Mouse (Mus musculus) forebrain, embryonic 12.5 days (tissue): Measurements from ENCODE around the gene Lrguk. TPM values are rescaled to one million over a fixed set of nuclear protein-coding genes. Genes with fewer than 3 reads are reported as not detected.

Experiments used
- ATAC-seq: fragments of 200-750 bp; cut with Nextera tagmentation; 2 replicates; pipeline ENCODE4 v1.8.0; 2017; ENCODE audit warnings: moderate TSS enrichment; ENCODE audit not compliant: low FRiP score
- H3K27ac ChIP-seq: fragments of 300-500 bp; sonication (generic); 2 replicates; pipeline ENCODE4 v1.5.1; 2016; ENCODE audit warnings: mild to moderate bottlenecking
- H3K27me3 ChIP-seq: fragments of 300-500 bp; sonication (generic); 2 replicates; pipeline ENCODE4 v1.6.1; 2016; ENCODE audit warnings: mild to moderate bottlenecking
- H3K36me3 ChIP-seq: fragments of 300-500 bp; sonication (generic); replicated peaks from 2 replicates; pipeline ENCODE4 v1.6.1; 2016; ENCODE audit warnings: mild to moderate bottlenecking
- H3K4me1 ChIP-seq: fragments of 300-500 bp; sonication (generic); 2 replicates; pipeline ENCODE4 v1.6.1; 2016
- H3K4me2 ChIP-seq: fragments of 300-500 bp; sonication (generic); 2 replicates; pipeline ENCODE4 v1.6.1; 2016; ENCODE audit warnings: mild to moderate bottlenecking, moderate library complexity
- H3K4me3 ChIP-seq: fragments of 300-500 bp; sonication (generic); replicated peaks from 2 replicates; pipeline ENCODE4 v1.5.1; 2016; ENCODE audit warnings: mild to moderate bottlenecking
- H3K9ac ChIP-seq: fragments of 300-500 bp; sonication (generic); 2 replicates; pipeline ENCODE4 v1.6.1; 2016; ENCODE audit warnings: mild to moderate bottlenecking
- H3K9me3 ChIP-seq: fragments of 300-500 bp; sonication (generic); 2 replicates; pipeline ENCODE4 v1.6.1; 2016
- WGBS: fragments of 180-500 bp; shearing (Covaris S2); methylation state at CpG from one replicate; pipeline ENCODE4 v1.1.7; 2016; 5-methylcytosine and 5-hydroxymethylcytosine counted together
- polyA plus RNA-seq: library from polyadenylated mRNA; unstranded; fragments of >200 nt; fragmentation: Nextera tagmentation; extraction: Ambion mirVana; gene quantifications from 2 replicates; pipeline ENCODE4 v1.2.1, GENCODE M21; 2016

The Lrguk gene
- polyA plus RNA-seq, 1 experiment from 2014 or later: 0.98 TPM

GRCm38 (mm10) chr6:34034577-34035461 lies 5.6 kb downstream of the Lrguk start:
- no peak overlapping the region for H3K9ac ChIP-seq
- no peak overlapping the region for H3K27ac ChIP-seq
- no peak for ATAC-seq
- WGBS: 52% methylated on average over 15 of the region's 15 CpGs
- H3K36me3 ChIP-seq: no peaks in the 10 kb centered on the region
- no peak overlapping the region for H3K4me3 ChIP-seq
- H3K9me3 ChIP-seq: no peaks in the 10 kb centered on the region
- peaks cover 11% of the 10 kb centered on the region; the same call in 1 of the 2 replicates for H3K4me1 ChIP-seq
- H3K27me3 ChIP-seq: no peaks in the 10 kb centered on the region
- no peak overlapping the region for H3K4me2 ChIP-seq

- Histone ChIP-seq H3K9me3 (no peaks in the 10 kb centered on the region), H3K4me2 (no peak overlapping the region), H3K4me1 (peaks cover 9% of the 10 kb centered on the region; the same call in 1 of the 2 replicates), H3K9ac (no peak overlapping the region), H3K27me3 (peaks cover 15% of the 10 kb centered on the region), H3K36me3 (no peaks in the 10 kb centered on the region), H3K27ac (no peak overlapping the region), H3K4me3 (no peak overlapping the region)
- ATAC-seq: peak; percentile 73
- 35% methylated on average over 12 of the region's 12 CpGs for WGBS
Observed at GRCm38 (mm10) chr6:34040624-34041235, 11.5 kb downstream of the Lrguk start.

GRCm38 (mm10) chr6:34041589-34042280 lies 12.5 kb downstream of the Lrguk start:
- no peak overlapping the region for H3K27ac ChIP-seq
- peaks cover 15% of the 10 kb centered on the region for H3K4me1 ChIP-seq
- WGBS: 81% methylated on average over 11 of the region's 11 CpGs
- ATAC-seq: no peak
- H3K4me3 ChIP-seq: no peak overlapping the region
- no peaks in the 10 kb centered on the region for H3K9me3 ChIP-seq
- peaks cover 20% of the 10 kb centered on the region for H3K27me3 ChIP-seq
- H3K9ac ChIP-seq: no peak overlapping the region
- H3K4me2 ChIP-seq: no peak overlapping the region
- no peaks in the 10 kb centered on the region for H3K36me3 ChIP-seq

- no peak overlapping the region for H3K4me3 ChIP-seq
- H3K27me3 ChIP-seq: peaks cover 20% of the 10 kb centered on the region
- H3K36me3 ChIP-seq: no peaks in the 10 kb centered on the region
- WGBS: 68% methylated on average over 12 of the region's 12 CpGs
- peaks cover 18% of the 10 kb centered on the region for H3K4me1 ChIP-seq
- no peaks in the 10 kb centered on the region for H3K9me3 ChIP-seq
- no peak overlapping the region for H3K27ac ChIP-seq
- ATAC-seq: no peak
- no peak overlapping the region for H3K9ac ChIP-seq
- no peak overlapping the region for H3K4me2 ChIP-seq
Observed at GRCm38 (mm10) chr6:34044228-34044811, 15.1 kb downstream of the Lrguk start.

GRCm38 (mm10) chr6:34044846-34045540 lies 15.7 kb downstream of the Lrguk start:
- Histone ChIP-seq H3K27ac (no peak overlapping the region), H3K9me3 (no peaks in the 10 kb centered on the region), H3K9ac (no peak overlapping the region), H3K4me2 (no peak overlapping the region), H3K36me3 (no peaks in the 10 kb centered on the region), H3K27me3 (peaks cover 20% of the 10 kb centered on the region), H3K4me1 (peaks cover 24% of the 10 kb centered on the region), H3K4me3 (no peak overlapping the region)
- ATAC-seq: no peak
- 76% methylated on average over 9 of the region's 9 CpGs for WGBS

GRCm38 (mm10) chr6:34046551-34047186 lies 17.4 kb downstream of the Lrguk start:
- Histone ChIP-seq H3K4me2 (no peak overlapping the region), H3K4me3 (no peak overlapping the region), H3K4me1 (peaks cover 21% of the 10 kb centered on the region), H3K27me3 (peaks cover 16% of the 10 kb centered on the region), H3K9me3 (no peaks in the 10 kb centered on the region), H3K27ac (no peak overlapping the region), H3K9ac (no peak overlapping the region), H3K36me3 (no peaks in the 10 kb centered on the region)
- no peak for ATAC-seq
- WGBS: 72% methylated on average over 11 of the region's 11 CpGs

- no peak overlapping the region for H3K4me2 ChIP-seq
- H3K36me3 ChIP-seq: no peaks in the 10 kb centered on the region
- no peak overlapping the region for H3K9ac ChIP-seq
- no peak overlapping the region for H3K4me3 ChIP-seq
- peaks cover 16% of the 10 kb centered on the region for H3K4me1 ChIP-seq
- H3K27me3 ChIP-seq: peaks cover 10% of the 10 kb centered on the region; the same call in 1 of the 2 replicates
- H3K9me3 ChIP-seq: no peaks in the 10 kb centered on the region
- no peak overlapping the region for H3K27ac ChIP-seq
- 53% methylated on average over 2 of the region's 2 CpGs for WGBS
- ATAC-seq: no peak
Observed at GRCm38 (mm10) chr6:34049433-34049832, 20.2 kb downstream of the Lrguk start.

GRCm38 (mm10) chr6:34059741-34060140 lies 30.5 kb downstream of the Lrguk start:
- Histone ChIP-seq H3K4me3 (no peak overlapping the region), H3K4me2 (no peak overlapping the region), H3K27ac (no peak overlapping the region), H3K36me3 (no peaks in the 10 kb centered on the region), H3K9ac (no peak overlapping the region), H3K27me3 (no peaks in the 10 kb centered on the region), H3K4me1 (no peaks in the 10 kb centered on the region), H3K9me3 (no peaks in the 10 kb centered on the region)
- WGBS: 95% methylated on average over 6 of the region's 6 CpGs
- ATAC-seq: no peak

- ATAC-seq: no peak
- 89% methylated on average over 7 of the region's 7 CpGs for WGBS
- no peaks in the 10 kb centered on the region for H3K9me3 ChIP-seq
Observed at GRCm38 (mm10) chr6:34066790-34067189, 37.5 kb downstream of the Lrguk start.

GRCm38 (mm10) chr6:34067271-34067670 lies 38.0 kb downstream of the Lrguk start:
- H3K36me3 ChIP-seq: no peaks in the 10 kb centered on the region
- WGBS: 94% methylated on average over 8 of the region's 8 CpGs
- no peak overlapping the region for H3K4me3 ChIP-seq
- no peak overlapping the region for H3K4me2 ChIP-seq
- H3K27me3 ChIP-seq: no peaks in the 10 kb centered on the region
- no peak for ATAC-seq
- no peak overlapping the region for H3K27ac ChIP-seq
- H3K9me3 ChIP-seq: no peaks in the 10 kb centered on the region
- H3K9ac ChIP-seq: no peak overlapping the region
- H3K4me1 ChIP-seq: peaks cover 16% of the 10 kb centered on the region

More at GRCm38 (mm10) chr6:34066790-34067189, 37.5 kb downstream of the Lrguk start:
- peaks cover 12% of the 10 kb centered on the region; the same call in 1 of the 2 replicates for H3K4me1 ChIP-seq
- no peak overlapping the region for H3K9ac ChIP-seq
- H3K27ac ChIP-seq: no peak overlapping the region
- H3K36me3 ChIP-seq: no peaks in the 10 kb centered on the region
- H3K4me3 ChIP-seq: no peak overlapping the region
- H3K4me2 ChIP-seq: no peak overlapping the region
- no peaks in the 10 kb centered on the region for H3K27me3 ChIP-seq

GRCm38 (mm10) chr6:34071936-34072335 lies 42.7 kb downstream of the Lrguk start:
- H3K4me2 ChIP-seq: no peak overlapping the region
- H3K9me3 ChIP-seq: no peaks in the 10 kb centered on the region
- H3K36me3 ChIP-seq: no peaks in the 10 kb centered on the region
- ATAC-seq: no peak
- no peak overlapping the region for H3K27ac ChIP-seq
- WGBS: 34% methylated on average over 5 of the region's 5 CpGs
- no peak overlapping the region for H3K4me3 ChIP-seq
- H3K4me1 ChIP-seq: peaks cover 19% of the 10 kb centered on the region
- no peaks in the 10 kb centered on the region for H3K27me3 ChIP-seq
- no peak overlapping the region for H3K9ac ChIP-seq
